Mouse (Mus musculus): ENCODE measurements around the gene Zfp865. TPM values are rescaled to one million over a fixed set of nuclear protein-coding genes. Genes with fewer than 3 reads are reported as not detected.
"Not testable (repeated sequence)": the region's sequence is repeated elsewhere in the genome, so short reads cannot be mapped to it uniquely, and the experiment has no call there.

Zfp865 gene
- polyA plus RNA-seq, 1 experiment from 2014 or later: 6.9 TPM

- H3K9ac ChIP-seq: peak within 1 kb of the TSS; percentile 83
- peaks cover 27% of the 10 kb centered on the region for H3K36me3 ChIP-seq
- peaks cover 22% of the 10 kb centered on the region for H3K27me3 ChIP-seq (replicated peaks)
- H3K4me1 ChIP-seq: peaks cover 33% of the 10 kb centered on the region
- H3K4me3 ChIP-seq: peak within 1 kb of the TSS; percentile 65
- peak within 1 kb of the TSS; percentile 46; the same call in 1 of the 2 replicates for H3K27ac ChIP-seq
- 0 out of 2 replicates have a peak, but pooled peaks cover 6% of the 10 kb centered on the region for H3K9me3 ChIP-seq
- peak within 1 kb of the TSS; percentile 89 for H3K4me2 ChIP-seq (replicated peaks)
- 5% methylated on average over 16 of the region's 26 CpGs for WGBS
- ATAC-seq (ENCODE audit: low FRiP score, low read depth): peak; percentile 84
Observed at GRCm38 (mm10) chr7:4996003-4996895, 23.9 kb upstream of the Zfp865 start, which contains the start of gene Zfp579. Zfp579 (minus strand) TSS chr7:4996158.

- Histone ChIP-seq H3K36me3 (peaks cover 25% of the 10 kb centered on the region), H3K4me1 (peaks cover 33% of the 10 kb centered on the region), H3K27me3 (replicated peaks) (peaks cover 22% of the 10 kb centered on the region), H3K4me2 (replicated peaks) (peak overlapping the region; percentile 89), H3K27ac (no peak overlapping the region), H3K9ac (peak overlapping the region; percentile 83; the same call in 1 of the 2 replicates), H3K9me3 (0 out of 2 replicates have a peak, but pooled peaks cover 5% of the 10 kb centered on the region), H3K4me3 (peak overlapping the region; percentile 65; the same call in 1 of the 2 replicates)
- no peak for ATAC-seq (ENCODE audit: low FRiP score, low read depth)
- 78% methylated on average over 8 of the region's 8 CpGs for WGBS
Observed at GRCm38 (mm10) chr7:4996934-4997333, 23.2 kb upstream of the Zfp865 start.

GRCm38 (mm10) chr7:4999876-5000275 is 20.3 kb upstream of the Zfp865 start:
- Histone ChIP-seq H3K4me3 (no peak overlapping the region), H3K9me3 (no peaks in the 10 kb centered on the region), H3K9ac (no peak overlapping the region), H3K36me3 (no peaks in the 10 kb centered on the region), H3K4me2 (replicated peaks) (no peak overlapping the region), H3K27ac (no peak overlapping the region), H3K4me1 (peaks cover 12% of the 10 kb centered on the region), H3K27me3 (replicated peaks) (peaks cover 3% of the 10 kb centered on the region)
- ATAC-seq (ENCODE audit: low FRiP score, low read depth): no peak
- WGBS: 61% methylated on average over 2 of the region's 2 CpGs

GRCm38 (mm10) chr7:5002876-5003275 is 17.3 kb upstream of the Zfp865 start:
- not testable (repeated sequence) for ATAC-seq (ENCODE audit: low FRiP score, low read depth)

GRCm38 (mm10) chr7:5008229-5008628 is 11.9 kb upstream of the Zfp865 start:
- no peak overlapping the region for H3K9ac ChIP-seq
- no peak overlapping the region for H3K4me3 ChIP-seq
- H3K9me3 ChIP-seq: no peaks in the 10 kb centered on the region
- no peaks in the 10 kb centered on the region for H3K27me3 ChIP-seq (replicated peaks)
- no peak for ATAC-seq (ENCODE audit: low FRiP score, low read depth)
- peaks cover 71% of the 10 kb centered on the region for H3K36me3 ChIP-seq
- WGBS: 96% methylated on average over 26 of the region's 26 CpGs
- H3K4me1 ChIP-seq: no peaks in the 10 kb centered on the region
- H3K4me2 ChIP-seq (replicated peaks): no peak overlapping the region
- no peak overlapping the region for H3K27ac ChIP-seq

More at GRCm38 (mm10) chr7:5002876-5003275, 17.3 kb upstream of the Zfp865 start:
- H3K27me3 ChIP-seq (replicated peaks); H3K9me3 ChIP-seq; H3K4me3 ChIP-seq; H3K27ac ChIP-seq; H3K4me2 ChIP-seq (replicated peaks); H3K4me1 ChIP-seq; H3K9ac ChIP-seq: not testable (repeated sequence)
- WGBS: 68% methylated on average over 8 of the region's 8 CpGs
- H3K36me3 ChIP-seq: peaks cover 20% of the 10 kb centered on the region

GRCm38 (mm10) chr7:5012681-5013513 is 7.3 kb upstream of the Zfp865 start:
- no peaks in the 10 kb centered on the region for H3K4me1 ChIP-seq
- H3K4me2 ChIP-seq (replicated peaks): peak overlapping the region; percentile 55
- no peaks in the 10 kb centered on the region for H3K9me3 ChIP-seq
- no peak overlapping the region for H3K4me3 ChIP-seq
- ATAC-seq (ENCODE audit: low FRiP score, low read depth): no peak
- H3K9ac ChIP-seq: no peak overlapping the region
- peaks cover 50% of the 10 kb centered on the region for H3K36me3 ChIP-seq
- H3K27ac ChIP-seq: no peak overlapping the region
- WGBS: 92% methylated on average over 27 of the region's 27 CpGs
- H3K27me3 ChIP-seq (replicated peaks): no peaks in the 10 kb centered on the region

- WGBS: under 1% methylated on average over 41 of the region's 42 CpGs
- Histone ChIP-seq H3K27ac (peak within 1 kb of the TSS; percentile 95), H3K36me3 (peaks cover 35% of the 10 kb centered on the region), H3K27me3 (replicated peaks) (no peaks in the 10 kb centered on the region), H3K4me2 (replicated peaks) (peak within 1 kb of the TSS; percentile 55), H3K4me3 (peak within 1 kb of the TSS; percentile 63), H3K9ac (peak within 1 kb of the TSS; percentile 78), H3K4me1 (no peaks in the 10 kb centered on the region), H3K9me3 (no peaks in the 10 kb centered on the region)
- ATAC-seq (ENCODE audit: low FRiP score, low read depth): peak; percentile 83
Observed at GRCm38 (mm10) chr7:5014251-5015117, 5.7 kb upstream of the Zfp865 start, which contains the start of the genes Zfp524 and Fiz1. Zfp524 (plus strand) TSS chr7:5014415. Fiz1 (minus strand) TSS chr7:5014697.

GRCm38 (mm10) chr7:5015118-5016001 is 4.8 kb upstream of the Zfp865 start, which contains the start of gene Gm44973:
Gm44973 (plus strand) TSS chr7:5015496.
- H3K27me3 ChIP-seq (replicated peaks): no peaks in the 10 kb centered on the region
- peak within 1 kb of the TSS; percentile 63 for H3K4me3 ChIP-seq
- under 1% methylated on average over 74 of the region's 76 CpGs for WGBS
- peak within 1 kb of the TSS; percentile 78 for H3K9ac ChIP-seq
- no peaks in the 10 kb centered on the region for H3K9me3 ChIP-seq
- peak; percentile 82 for ATAC-seq (ENCODE audit: low FRiP score, low read depth)
- peak within 1 kb of the TSS; percentile 95 for H3K27ac ChIP-seq
- no peaks in the 10 kb centered on the region for H3K4me1 ChIP-seq
- peak within 1 kb of the TSS; percentile 55 for H3K4me2 ChIP-seq (replicated peaks)
- H3K36me3 ChIP-seq: peaks cover 26% of the 10 kb centered on the region

GRCm38 (mm10) chr7:5016057-5016456 is 4.1 kb upstream of the Zfp865 start:
- 68% methylated on average over 3 of the region's 3 CpGs for WGBS
- ATAC-seq (ENCODE audit: low FRiP score, low read depth): no peak
- no peak overlapping the region for H3K27ac ChIP-seq

GRCm38 (mm10) chr7:5016920-5017319 is 3.3 kb upstream of the Zfp865 start:
- H3K4me1 ChIP-seq: peaks cover 10% of the 10 kb centered on the region
- ATAC-seq (ENCODE audit: low FRiP score, low read depth): no peak
- H3K36me3 ChIP-seq: peaks cover 11% of the 10 kb centered on the region
- no peaks in the 10 kb centered on the region for H3K27me3 ChIP-seq (replicated peaks)
- H3K9ac ChIP-seq: no peak overlapping the region
- H3K27ac ChIP-seq: no peak overlapping the region
- no peaks in the 10 kb centered on the region for H3K9me3 ChIP-seq
- 91% methylated on average over 2 of the region's 2 CpGs for WGBS
- no peak overlapping the region for H3K4me2 ChIP-seq (replicated peaks)
- H3K4me3 ChIP-seq: no peak overlapping the region

More at GRCm38 (mm10) chr7:5016057-5016456, 4.1 kb upstream of the Zfp865 start:
- peaks cover 19% of the 10 kb centered on the region for H3K36me3 ChIP-seq
- peak overlapping the region; percentile 55 for H3K4me2 ChIP-seq (replicated peaks)
- H3K9me3 ChIP-seq: no peaks in the 10 kb centered on the region
- H3K9ac ChIP-seq: peak overlapping the region; percentile 70
- peaks cover 3% of the 10 kb centered on the region for H3K4me1 ChIP-seq
- no peaks in the 10 kb centered on the region for H3K27me3 ChIP-seq (replicated peaks)
- H3K4me3 ChIP-seq: peak overlapping the region; percentile 63
